Mouse (Mus musculus): ENCODE results near the gene Taok3. TPM values are rescaled to one million over a fixed set of nuclear protein-coding genes. Genes with fewer than 3 reads are reported as not detected.
"Not testable (repeated sequence)": the region's sequence is repeated elsewhere in the genome, so short reads cannot be mapped to it uniquely, and the experiment has no call there.

Taok3 gene
- total RNA-seq, 2 experiments from 2014 or later = 46.1 to 84.9 TPM

GRCm38 (mm10) chr5:117286831-117287822, 167.2 kb downstream of the Taok3 start, which contains the start of gene Pebp1:
TSS of gene Pebp1 (minus strand) at chr5:117287625.
- peak; percentile 97 for ATAC-seq (replicated peaks; ENCODE audit: poor library complexity, severe bottlenecking)

- no peak for ATAC-seq (replicated peaks; ENCODE audit: poor library complexity, severe bottlenecking)
These were observed 169.7 kb downstream of the Taok3 start for GRCm38 (mm10) chr5:117289646-117290045.

DNA sequence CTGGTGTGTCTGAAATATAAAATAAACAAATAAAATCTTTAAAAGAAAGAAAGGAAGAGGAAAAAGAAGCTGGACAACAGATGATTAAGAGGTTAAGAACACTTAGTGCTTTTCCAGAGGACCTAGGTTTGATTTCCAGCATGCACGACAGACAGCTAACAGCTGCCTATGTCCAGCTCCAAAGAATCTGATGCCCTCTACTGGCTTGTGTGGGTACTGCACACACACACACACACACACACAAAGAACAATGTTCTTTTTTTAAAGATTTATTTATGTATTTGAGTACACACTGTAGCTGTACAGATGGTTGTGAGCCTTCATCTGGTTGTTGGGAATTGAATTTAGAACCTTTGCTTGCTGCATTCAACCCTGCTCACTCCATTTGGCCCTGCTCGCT, 170.2 kb downstream of the Taok3 start:
- ATAC-seq (replicated peaks; ENCODE audit: poor library complexity, severe bottlenecking) = no peak

GRCm38 (mm10) chr5:117291312-117291711, 171.4 kb downstream of the Taok3 start:
- no peak for ATAC-seq (replicated peaks; ENCODE audit: poor library complexity, severe bottlenecking)

- ATAC-seq (replicated peaks; ENCODE audit: poor library complexity, severe bottlenecking) = no peak
These were observed 172.6 kb downstream of the Taok3 start for GRCm38 (mm10) chr5:117292547-117292946.

DNA sequence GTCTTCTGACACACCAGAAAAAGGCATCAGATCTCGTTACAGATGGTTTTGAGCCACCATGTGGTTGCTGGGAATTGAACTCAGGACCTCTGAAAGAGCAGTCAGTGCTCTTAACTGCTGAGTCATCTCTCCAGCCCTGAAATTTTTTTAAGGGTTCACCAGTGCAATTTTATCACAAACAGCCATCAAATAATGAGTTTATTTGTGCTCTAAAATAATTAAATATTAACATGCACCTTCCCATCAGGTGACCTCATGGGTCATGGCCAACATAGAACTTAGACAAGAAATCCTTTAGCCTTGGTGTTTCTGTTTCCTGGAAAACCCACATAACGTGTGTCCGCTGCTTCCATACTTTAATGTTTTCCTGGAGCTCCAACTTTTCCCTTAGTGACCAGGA, 173.8 kb downstream of the Taok3 start:
- ATAC-seq (replicated peaks; ENCODE audit: poor library complexity, severe bottlenecking) = not testable (repeated sequence)

DNA sequence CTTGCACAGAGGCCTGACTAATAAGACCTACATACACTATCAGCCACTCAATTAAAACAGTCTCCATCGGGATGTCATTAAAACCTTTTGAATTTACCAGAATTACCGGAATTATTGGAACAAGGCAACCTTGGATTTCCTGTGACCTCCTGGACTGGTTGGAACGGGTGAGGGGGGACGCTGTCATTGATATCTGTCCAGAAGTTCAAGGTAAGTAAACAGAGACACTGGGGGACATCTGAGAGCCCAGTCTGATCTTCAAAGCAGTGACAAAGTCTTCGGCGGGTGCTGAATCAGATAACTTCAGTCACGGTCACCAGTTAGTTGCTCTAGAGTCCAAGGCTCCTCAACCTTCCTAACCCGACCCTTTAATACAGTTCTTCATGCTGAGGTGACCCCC, 175.1 kb downstream of the Taok3 start:
- no peak for ATAC-seq (replicated peaks; ENCODE audit: poor library complexity, severe bottlenecking)

- no peak for ATAC-seq (replicated peaks; ENCODE audit: poor library complexity, severe bottlenecking)
These were observed 183.0 kb downstream of the Taok3 start for GRCm38 (mm10) chr5:117302899-117303298.

- no peak for ATAC-seq (replicated peaks; ENCODE audit: poor library complexity, severe bottlenecking)
These were observed 184.0 kb downstream of the Taok3 start for GRCm38 (mm10) chr5:117303691-117304579.

DNA sequence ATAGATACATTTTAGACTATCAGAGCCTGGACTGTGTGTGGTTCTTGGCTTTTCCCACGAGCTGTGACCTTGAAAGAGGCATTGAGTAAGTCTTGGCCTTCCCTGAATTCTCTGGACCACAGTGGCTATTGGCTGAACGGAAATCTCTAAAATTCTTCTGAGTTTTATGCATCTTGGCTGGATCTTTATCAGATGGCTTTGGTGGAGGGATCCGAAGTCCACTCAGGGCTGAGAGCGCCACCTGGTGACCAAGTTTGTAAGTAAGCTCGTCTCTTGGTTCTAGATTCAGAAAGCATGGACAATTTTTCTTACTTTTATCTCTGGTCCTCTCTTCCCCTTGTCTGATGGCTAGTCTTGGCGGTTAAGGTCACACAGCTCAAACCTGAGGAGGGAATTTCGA, 185.0 kb downstream of the Taok3 start:
- ATAC-seq (replicated peaks; ENCODE audit: poor library complexity, severe bottlenecking) = peak; percentile 59

GRCm38 (mm10) chr5:117305754-117306153, 185.8 kb downstream of the Taok3 start:
- ATAC-seq (replicated peaks; ENCODE audit: poor library complexity, severe bottlenecking) = no peak

DNA sequence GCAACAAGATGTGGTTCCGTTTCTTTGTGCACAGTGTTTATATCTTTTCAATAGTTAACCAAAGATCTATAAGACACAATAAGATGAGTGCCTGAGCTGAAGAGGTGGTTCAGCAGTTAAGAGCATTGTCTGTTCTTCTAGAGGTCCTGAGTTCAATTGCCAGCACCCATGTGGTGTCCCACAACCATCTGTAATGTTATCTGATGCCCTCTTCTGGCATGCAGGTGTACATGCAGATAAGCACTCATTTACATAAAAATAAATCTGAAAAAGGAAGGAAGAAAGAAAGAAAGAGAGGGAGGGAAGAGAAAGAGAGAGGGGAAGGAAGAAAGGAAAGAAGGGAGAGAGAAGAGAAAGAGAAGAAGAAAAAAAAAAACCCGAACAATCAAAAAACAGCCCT, 186.9 kb downstream of the Taok3 start:
- no peak for ATAC-seq (replicated peaks; ENCODE audit: poor library complexity, severe bottlenecking)

DNA sequence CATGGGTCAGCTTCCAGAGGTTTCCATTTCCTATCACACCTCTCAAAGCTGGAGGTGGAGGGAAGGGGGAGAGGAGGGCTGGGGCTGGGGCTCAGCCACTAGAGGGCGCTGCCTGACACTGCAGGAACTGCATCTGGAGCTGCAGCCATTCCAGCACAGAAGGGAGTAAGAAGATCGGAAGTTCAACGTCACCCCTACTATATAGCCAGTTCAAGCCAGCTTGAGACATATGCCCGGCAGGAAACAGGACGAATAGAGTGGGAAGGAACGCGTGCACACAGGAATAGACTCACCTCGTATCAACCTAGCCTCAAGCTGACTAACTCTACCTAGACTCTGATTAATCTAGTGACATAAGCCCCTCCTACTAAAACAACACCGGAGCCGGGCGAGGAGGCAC, 187.8 kb downstream of the Taok3 start:
- ATAC-seq (replicated peaks; ENCODE audit: poor library complexity, severe bottlenecking) = peak; percentile 96

GRCm38 (mm10) chr5:117313420-117313819, 193.5 kb downstream of the Taok3 start:
- ATAC-seq (replicated peaks; ENCODE audit: poor library complexity, severe bottlenecking) = peak; percentile 58

- 0 out of 2 replicates have a peak, but pooled peaks have one; percentile 6 for ATAC-seq (replicated peaks; ENCODE audit: poor library complexity, severe bottlenecking)
These were observed 194.0 kb downstream of the Taok3 start for GRCm38 (mm10) chr5:117313909-117314308.

GRCm38 (mm10) chr5:117314587-117315428, 194.9 kb downstream of the Taok3 start:
- ATAC-seq (replicated peaks; ENCODE audit: poor library complexity, severe bottlenecking) = no peak

DNA sequence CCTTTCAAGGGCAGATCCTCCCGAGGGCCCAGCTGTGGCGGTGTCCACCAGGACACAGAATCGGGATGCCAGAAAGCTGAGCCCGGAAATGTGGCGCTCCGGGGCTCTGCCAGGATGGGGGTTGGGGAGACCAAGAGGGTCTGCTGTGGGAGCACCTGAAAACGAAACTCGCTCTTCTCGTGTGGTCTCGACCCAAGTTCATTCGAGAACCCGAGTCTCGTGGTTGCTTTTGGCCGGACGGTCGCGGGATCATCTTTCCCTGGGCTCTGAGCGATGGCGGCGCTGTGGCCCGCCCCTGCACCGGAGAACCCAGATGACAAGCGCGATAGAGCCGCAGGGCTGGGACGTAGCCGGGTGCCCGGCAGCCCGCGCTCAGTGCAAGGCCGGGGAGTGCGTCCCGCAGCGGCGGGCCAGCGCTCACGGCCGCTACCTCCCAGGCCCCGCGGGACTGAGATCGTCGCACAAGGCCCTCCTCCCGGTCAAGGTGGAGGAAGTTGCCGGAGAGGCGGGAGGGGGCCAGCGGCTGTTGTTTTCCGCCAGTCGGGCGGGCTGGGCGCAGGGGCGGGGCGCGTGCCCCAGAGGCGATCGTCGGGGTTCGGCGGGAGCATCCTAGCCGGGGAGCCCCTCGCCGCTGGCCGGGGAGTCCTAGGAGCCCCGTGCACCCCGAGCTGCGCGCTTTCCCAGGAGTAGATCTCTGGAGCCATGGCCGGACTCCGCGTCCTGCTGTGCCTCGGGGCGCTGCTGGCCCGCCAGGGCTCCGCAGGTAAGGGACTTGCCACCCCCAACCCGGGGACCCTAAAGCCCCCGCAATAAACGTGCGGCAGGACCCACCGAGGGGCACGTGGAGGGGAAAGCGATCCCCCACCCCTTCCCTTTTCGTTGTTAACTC, 199.1 kb downstream of the Taok3 start, which contains the start of gene Vsig10:
Vsig10 (plus strand) TSS at position 343 of the 889 bp plus-strand sequence.
- peak; percentile 82 for ATAC-seq (replicated peaks; ENCODE audit: poor library complexity, severe bottlenecking)

DNA sequence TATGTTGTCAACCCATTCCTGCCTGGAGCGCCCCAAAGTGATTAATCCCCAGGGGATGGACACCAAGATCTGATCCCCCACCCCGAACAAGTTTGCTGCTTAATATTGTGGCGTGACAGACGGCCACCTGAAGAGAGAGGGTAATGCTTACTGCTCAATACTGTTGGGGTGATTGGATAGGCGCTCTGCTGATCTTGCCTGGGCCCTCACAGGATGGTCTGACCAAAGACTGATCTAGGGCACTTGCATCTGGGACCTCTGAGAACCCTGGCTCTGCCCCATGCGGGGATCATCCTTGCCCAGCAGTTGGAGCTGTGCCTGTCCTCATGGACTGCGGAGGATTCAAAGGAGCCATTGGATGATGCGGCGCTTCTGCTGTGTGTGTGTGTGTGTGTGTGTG, 203.8 kb downstream of the Taok3 start:
- ATAC-seq (replicated peaks; ENCODE audit: poor library complexity, severe bottlenecking) = no peak
